Mouse (Mus musculus): ENCODE measurements around the gene Hnrnpul1. TPM values are rescaled to one million over a fixed set of nuclear protein-coding genes. Genes with fewer than 3 reads are reported as not detected.

The Hnrnpul1 gene
- polyA plus RNA-seq, 1 experiment from 2014 or later, result 86.2 TPM

DNA sequence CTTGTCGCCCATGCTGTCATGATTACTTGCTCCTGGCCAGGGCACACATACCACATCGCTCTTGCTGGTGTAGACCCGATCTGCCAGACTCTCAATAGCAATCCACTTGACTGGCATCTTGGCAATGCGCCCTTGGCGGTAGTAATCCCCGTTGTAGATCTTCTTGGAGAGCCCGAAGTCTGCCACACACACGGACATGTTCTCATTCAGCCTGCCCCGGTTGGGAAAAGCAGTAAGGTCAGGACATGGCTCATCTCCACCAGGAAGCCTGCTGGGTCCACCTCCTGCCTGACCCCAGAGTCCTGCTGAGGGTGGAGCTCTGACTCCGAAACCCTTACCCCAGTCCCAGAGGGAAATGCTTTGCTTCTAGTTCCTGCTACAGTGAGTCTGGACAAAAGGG, 6.8 kb upstream of the Hnrnpul1 start:
- no peak for ATAC-seq (ENCODE audit: low FRiP score, low TSS enrichment)
- H3K4me3 ChIP-seq (ENCODE audit: low read length), result no peak overlapping the region
- H3K4me2 ChIP-seq (replicated peaks; ENCODE audit: low read depth, low read length), result no peak overlapping the region
- H3K27me3 ChIP-seq (ENCODE audit: control insufficient read depth, insufficient read depth, low read length), result no peaks in the 10 kb centered on the region
- no peak overlapping the region for H3K27ac ChIP-seq (ENCODE audit: low read depth, low read length)
- H3K4me1 ChIP-seq (ENCODE audit: control insufficient read depth, insufficient read depth, low read length), result 0 out of 2 replicates have a peak, but pooled peaks cover 3% of the 10 kb centered on the region
- no peaks in the 10 kb centered on the region for H3K9me3 ChIP-seq (ENCODE audit: control insufficient read depth, low read length)
- H3K36me3 ChIP-seq (ENCODE audit: control insufficient read depth, insufficient read depth, low read length), result peaks cover 24% of the 10 kb centered on the region; the same call in 1 of the 2 replicates
- no peak overlapping the region for H3K9ac ChIP-seq (ENCODE audit: low read depth, low read length)
- whole genome bisulfite sequencing, result 86% methylated on average over 10 of the region's 10 CpGs

- Histone ChIP-seq H3K4me3 (ENCODE audit: low read length) (peak overlapping the region; percentile 97), H3K9me3 (ENCODE audit: control insufficient read depth, low read length) (no peaks in the 10 kb centered on the region), H3K4me1 (ENCODE audit: control insufficient read depth, insufficient read depth, low read length) (peaks cover 15% of the 10 kb centered on the region), H3K4me2 (replicated peaks; ENCODE audit: low read depth, low read length) (peak overlapping the region; percentile 87), H3K27ac (ENCODE audit: low read depth, low read length) (peak overlapping the region; percentile 91), H3K9ac (ENCODE audit: low read depth, low read length) (peak overlapping the region; percentile 55), H3K27me3 (ENCODE audit: control insufficient read depth, insufficient read depth, low read length) (no peaks in the 10 kb centered on the region), H3K36me3 (ENCODE audit: control insufficient read depth, insufficient read depth, low read length) (peaks cover 25% of the 10 kb centered on the region)
- ATAC-seq (ENCODE audit: low FRiP score, low TSS enrichment), result peak; percentile 47
- WGBS, result 0% methylated on average over 18 of the region's 18 CpGs
These were observed 1.5 kb upstream of the Hnrnpul1 start for GRCm38 (mm10) chr7:25756011-25756410.

DNA sequence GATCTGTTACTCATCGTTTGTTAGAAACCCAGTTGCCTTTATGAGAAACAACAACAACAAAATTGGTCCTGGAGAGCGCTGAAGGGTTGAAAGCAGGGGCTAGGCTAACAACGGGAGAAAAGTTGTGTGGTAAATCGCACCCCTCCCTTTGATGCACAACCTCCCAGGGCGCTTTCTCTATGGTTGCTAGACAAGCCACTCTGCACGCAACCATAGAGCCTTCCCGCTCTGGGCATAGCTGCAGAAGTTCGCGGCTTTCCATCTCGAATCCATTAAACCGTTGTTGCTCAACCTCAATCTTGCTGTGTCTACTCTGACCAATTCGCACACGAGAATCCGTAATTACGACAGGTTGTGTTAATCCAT, 894 bp upstream of the Hnrnpul1 start:
- Histone ChIP-seq H3K27ac (ENCODE audit: low read depth, low read length) (peak overlapping the region; percentile 91), H3K4me2 (replicated peaks; ENCODE audit: low read depth, low read length) (peak overlapping the region; percentile 87), H3K4me3 (ENCODE audit: low read length) (peak overlapping the region; percentile 97), H3K27me3 (ENCODE audit: control insufficient read depth, insufficient read depth, low read length) (no peaks in the 10 kb centered on the region), H3K9me3 (ENCODE audit: control insufficient read depth, low read length) (no peaks in the 10 kb centered on the region), H3K9ac (ENCODE audit: low read depth, low read length) (peak overlapping the region; percentile 55), H3K36me3 (ENCODE audit: control insufficient read depth, insufficient read depth, low read length) (peaks cover 31% of the 10 kb centered on the region), H3K4me1 (ENCODE audit: control insufficient read depth, insufficient read depth, low read length) (peaks cover 15% of the 10 kb centered on the region)
- under 1% methylated on average over 15 of the region's 15 CpGs for WGBS
- ATAC-seq (ENCODE audit: low FRiP score, low TSS enrichment), result peak; percentile 34

DNA sequence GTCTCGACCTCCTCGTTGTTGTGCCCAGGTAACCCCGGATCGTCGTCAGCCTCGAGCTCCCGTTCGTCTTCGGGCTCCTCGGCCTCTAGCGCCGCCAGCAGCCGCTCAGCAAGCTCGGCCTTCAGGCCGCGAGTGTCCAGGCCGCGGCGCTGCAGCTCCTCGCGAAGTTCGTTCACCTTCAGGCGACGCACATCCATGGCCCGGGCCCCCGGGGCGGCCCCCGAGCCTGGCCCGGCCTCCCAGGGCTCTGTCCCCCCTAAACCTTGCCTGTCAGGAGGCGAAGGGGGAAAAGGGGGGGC, 169 bp downstream of the Hnrnpul1 start:
- under 1% methylated on average over 30 of the region's 30 CpGs for WGBS
- peaks cover 38% of the 10 kb centered on the region for H3K36me3 ChIP-seq (ENCODE audit: control insufficient read depth, insufficient read depth, low read length)
- no peak for ATAC-seq (ENCODE audit: low FRiP score, low TSS enrichment)
- H3K4me2 ChIP-seq (replicated peaks; ENCODE audit: low read depth, low read length), result peak overlapping the region; percentile 63
- H3K27me3 ChIP-seq (ENCODE audit: control insufficient read depth, insufficient read depth, low read length), result no peaks in the 10 kb centered on the region
- H3K9me3 ChIP-seq (ENCODE audit: control insufficient read depth, low read length), result no peaks in the 10 kb centered on the region
- H3K9ac ChIP-seq (ENCODE audit: low read depth, low read length), result peak overlapping the region; percentile 100
- H3K27ac ChIP-seq (ENCODE audit: low read depth, low read length), result peak overlapping the region; percentile 91
- H3K4me3 ChIP-seq (ENCODE audit: low read length), result peak overlapping the region; percentile 97
- peaks cover 15% of the 10 kb centered on the region for H3K4me1 ChIP-seq (ENCODE audit: control insufficient read depth, insufficient read depth, low read length)

- 1% methylated on average over 46 of the region's 46 CpGs for WGBS
- peak overlapping the region; percentile 100 for H3K9ac ChIP-seq (ENCODE audit: low read depth, low read length)
- peaks cover 15% of the 10 kb centered on the region for H3K4me1 ChIP-seq (ENCODE audit: control insufficient read depth, insufficient read depth, low read length)
- H3K27me3 ChIP-seq (ENCODE audit: control insufficient read depth, insufficient read depth, low read length), result no peaks in the 10 kb centered on the region
- peak overlapping the region; percentile 91 for H3K27ac ChIP-seq (ENCODE audit: low read depth, low read length)
- ATAC-seq (ENCODE audit: low FRiP score, low TSS enrichment), result peak; percentile 3; the same call in 1 of the 2 replicates
- H3K9me3 ChIP-seq (ENCODE audit: control insufficient read depth, low read length), result no peaks in the 10 kb centered on the region
- peak overlapping the region; percentile 97 for H3K4me3 ChIP-seq (ENCODE audit: low read length)
- H3K4me2 ChIP-seq (replicated peaks; ENCODE audit: low read depth, low read length), result peak overlapping the region; percentile 63
- peaks cover 43% of the 10 kb centered on the region for H3K36me3 ChIP-seq (ENCODE audit: control insufficient read depth, insufficient read depth, low read length)
These were observed 716 bp downstream of the Hnrnpul1 start for GRCm38 (mm10) chr7:25753643-25754438.

DNA sequence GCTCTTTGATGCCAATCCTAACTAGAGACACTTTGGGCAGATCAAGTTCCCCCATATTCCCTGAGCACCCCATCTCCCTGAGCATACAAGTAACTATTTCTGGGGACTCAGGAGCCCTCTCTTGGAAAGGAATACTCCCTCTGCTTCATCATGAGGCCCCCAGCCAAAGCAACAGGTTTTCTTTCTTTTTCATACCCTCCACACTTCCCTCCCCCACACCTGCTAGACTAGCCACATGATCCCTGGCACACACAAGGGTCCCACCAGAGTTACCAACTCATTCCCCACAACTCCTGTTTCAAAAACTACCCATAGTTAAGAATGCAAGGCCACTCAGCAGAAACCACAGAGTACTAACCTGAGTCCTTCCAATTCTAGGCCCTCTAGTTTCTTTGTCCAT, 1.5 kb downstream of the Hnrnpul1 start:
- peak overlapping the region; percentile 97 for H3K4me3 ChIP-seq (ENCODE audit: low read length)
- H3K9ac ChIP-seq (ENCODE audit: low read depth, low read length), result peak overlapping the region; percentile 100
- H3K27me3 ChIP-seq (ENCODE audit: control insufficient read depth, insufficient read depth, low read length), result no peaks in the 10 kb centered on the region
- no peaks in the 10 kb centered on the region for H3K9me3 ChIP-seq (ENCODE audit: control insufficient read depth, low read length)
- peak overlapping the region; percentile 63 for H3K4me2 ChIP-seq (replicated peaks; ENCODE audit: low read depth, low read length)
- H3K36me3 ChIP-seq (ENCODE audit: control insufficient read depth, insufficient read depth, low read length), result peaks cover 46% of the 10 kb centered on the region
- H3K27ac ChIP-seq (ENCODE audit: low read depth, low read length), result no peak overlapping the region
- peaks cover 15% of the 10 kb centered on the region for H3K4me1 ChIP-seq (ENCODE audit: control insufficient read depth, insufficient read depth, low read length)
- ATAC-seq (ENCODE audit: low FRiP score, low TSS enrichment), result no peak

- Histone ChIP-seq H3K9ac (ENCODE audit: low read depth, low read length) (no peak overlapping the region), H3K4me3 (ENCODE audit: low read length) (no peak overlapping the region), H3K36me3 (ENCODE audit: control insufficient read depth, insufficient read depth, low read length) (peaks cover 99% of the 10 kb centered on the region), H3K27me3 (ENCODE audit: control insufficient read depth, insufficient read depth, low read length) (no peaks in the 10 kb centered on the region), H3K4me1 (ENCODE audit: control insufficient read depth, insufficient read depth, low read length) (no peaks in the 10 kb centered on the region; the same call in 1 of the 2 replicates), H3K27ac (ENCODE audit: low read depth, low read length) (no peak overlapping the region), H3K9me3 (ENCODE audit: control insufficient read depth, low read length) (no peaks in the 10 kb centered on the region), H3K4me2 (replicated peaks; ENCODE audit: low read depth, low read length) (no peak overlapping the region)
- WGBS, result 73% methylated on average over 3 of the region's 3 CpGs
- ATAC-seq (ENCODE audit: low FRiP score, low TSS enrichment), result no peak
These were observed 7.7 kb downstream of the Hnrnpul1 start for GRCm38 (mm10) chr7:25746844-25747243.

- no peak overlapping the region for H3K27ac ChIP-seq (ENCODE audit: low read depth, low read length)
- 88% methylated on average over 3 of the region's 3 CpGs for WGBS
- H3K27me3 ChIP-seq (ENCODE audit: control insufficient read depth, insufficient read depth, low read length), result no peaks in the 10 kb centered on the region
- H3K9ac ChIP-seq (ENCODE audit: low read depth, low read length), result no peak overlapping the region
- no peaks in the 10 kb centered on the region for H3K4me1 ChIP-seq (ENCODE audit: control insufficient read depth, insufficient read depth, low read length)
- peaks cover 99% of the 10 kb centered on the region for H3K36me3 ChIP-seq (ENCODE audit: control insufficient read depth, insufficient read depth, low read length)
- no peak for ATAC-seq (ENCODE audit: low FRiP score, low TSS enrichment)
- no peak overlapping the region for H3K4me3 ChIP-seq (ENCODE audit: low read length)
- H3K9me3 ChIP-seq (ENCODE audit: control insufficient read depth, low read length), result no peaks in the 10 kb centered on the region
- H3K4me2 ChIP-seq (replicated peaks; ENCODE audit: low read depth, low read length), result no peak overlapping the region
These were observed 16.3 kb downstream of the Hnrnpul1 start for GRCm38 (mm10) chr7:25738277-25738676.

- H3K4me1 ChIP-seq (ENCODE audit: control insufficient read depth, insufficient read depth, low read length), result no peaks in the 10 kb centered on the region
- H3K27me3 ChIP-seq (ENCODE audit: control insufficient read depth, insufficient read depth, low read length), result no peaks in the 10 kb centered on the region
- no peak overlapping the region for H3K4me3 ChIP-seq (ENCODE audit: low read length)
- no peak for ATAC-seq (ENCODE audit: low FRiP score, low TSS enrichment)
- no peak overlapping the region for H3K27ac ChIP-seq (ENCODE audit: low read depth, low read length)
- no peak overlapping the region for H3K9ac ChIP-seq (ENCODE audit: low read depth, low read length)
- no peaks in the 10 kb centered on the region for H3K9me3 ChIP-seq (ENCODE audit: control insufficient read depth, low read length)
- H3K4me2 ChIP-seq (replicated peaks; ENCODE audit: low read depth, low read length), result no peak overlapping the region
- H3K36me3 ChIP-seq (ENCODE audit: control insufficient read depth, insufficient read depth, low read length), result peaks cover 99% of the 10 kb centered on the region
- WGBS, result 98% methylated on average over 2 of the region's 2 CpGs
These were observed 17.6 kb downstream of the Hnrnpul1 start for GRCm38 (mm10) chr7:25736920-25737319.
